Mouse (Mus musculus): ENCODE results near the gene H2-Q4.
"Not testable (repeated sequence)": the region's sequence is repeated elsewhere in the genome, so short reads cannot be mapped to it uniquely, and the experiment has no call there.

Gene H2-Q4

GRCm38 (mm10) chr17:35379369-35379728, at the start of gene H2-Q4:
TSS of gene H2-Q4 (plus strand) at chr17:35379617.
- DNase-seq, result peak; percentile 89 to 93

DNA sequence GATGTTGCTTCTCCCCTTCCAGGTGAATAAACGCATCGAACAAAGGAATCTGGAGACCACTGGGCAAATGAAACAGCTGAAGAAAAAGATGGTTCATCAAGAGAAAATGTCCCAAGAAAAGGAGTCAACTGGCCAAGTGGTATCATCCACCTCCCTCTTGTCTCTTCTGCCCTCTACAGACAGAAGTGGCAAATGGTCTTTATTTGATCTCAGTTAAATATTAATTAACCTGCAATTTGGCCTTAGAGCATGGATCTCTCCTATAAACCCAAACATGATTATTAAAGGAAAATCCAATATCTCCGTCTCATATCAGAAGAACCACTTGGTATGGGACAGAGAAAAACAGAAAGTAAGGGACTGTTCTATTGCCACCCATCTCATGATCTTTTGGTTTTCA, 49.7 kb upstream of the H2-Q4 start:
- DNase-seq, result not testable (repeated sequence)

GRCm38 (mm10) chr17:35331546-35331945, 47.9 kb upstream of the H2-Q4 start:
- DNase-seq, result not testable (repeated sequence)

GRCm38 (mm10) chr17:35342071-35342671, 37.2 kb upstream of the H2-Q4 start, which contains the start of gene H2-Q2:
TSS of gene H2-Q2 (plus strand) at chr17:35342242.
- DNase-seq, result peak; percentile 56 to 75

GRCm38 (mm10) chr17:35342711-35343476, 36.5 kb upstream of the H2-Q4 start:
- DNase-seq, result peak in 1 of 2 experiments; percentile 43

DNA sequence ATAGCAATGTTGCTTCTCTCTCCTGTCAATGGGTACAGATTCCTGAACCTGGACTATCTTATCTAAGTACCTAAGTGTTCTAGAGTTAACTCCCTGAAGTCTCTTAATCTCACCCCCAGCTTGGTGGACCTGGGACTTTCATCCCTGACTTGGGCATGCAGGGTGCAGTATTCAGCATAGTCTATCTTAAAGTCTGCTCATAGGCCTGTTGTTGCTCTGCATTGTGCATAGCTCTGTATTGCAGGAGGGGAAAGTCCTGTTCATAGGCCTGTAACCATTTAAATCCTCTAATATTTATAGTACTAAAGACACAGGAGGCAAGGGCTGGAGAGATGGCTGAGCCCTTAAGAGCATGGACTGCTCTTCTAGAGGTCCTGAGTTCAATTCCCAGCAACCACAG, 31.8 kb upstream of the H2-Q4 start:
- not testable (repeated sequence) for DNase-seq

DNA sequence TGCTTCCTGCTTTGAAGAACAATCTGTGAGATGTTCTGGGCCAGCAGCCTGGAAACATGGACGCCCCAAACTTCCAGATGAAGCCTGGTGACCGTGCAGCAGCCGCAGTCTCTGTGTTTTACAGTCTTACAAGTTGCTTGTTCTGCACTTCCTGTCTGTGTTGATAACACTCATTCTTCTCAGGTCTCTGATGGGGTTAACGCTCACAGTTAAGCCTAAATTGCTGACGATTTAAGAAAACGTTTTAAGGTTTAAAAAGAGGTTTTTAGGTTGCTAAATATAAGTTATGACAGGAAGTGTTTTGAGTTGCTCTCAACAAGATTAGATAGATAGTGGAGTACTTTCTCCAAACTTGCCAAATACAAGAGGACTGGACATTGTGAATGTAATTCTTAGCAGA, 26.1 kb upstream of the H2-Q4 start:
- not testable (repeated sequence) for DNase-seq

DNA sequence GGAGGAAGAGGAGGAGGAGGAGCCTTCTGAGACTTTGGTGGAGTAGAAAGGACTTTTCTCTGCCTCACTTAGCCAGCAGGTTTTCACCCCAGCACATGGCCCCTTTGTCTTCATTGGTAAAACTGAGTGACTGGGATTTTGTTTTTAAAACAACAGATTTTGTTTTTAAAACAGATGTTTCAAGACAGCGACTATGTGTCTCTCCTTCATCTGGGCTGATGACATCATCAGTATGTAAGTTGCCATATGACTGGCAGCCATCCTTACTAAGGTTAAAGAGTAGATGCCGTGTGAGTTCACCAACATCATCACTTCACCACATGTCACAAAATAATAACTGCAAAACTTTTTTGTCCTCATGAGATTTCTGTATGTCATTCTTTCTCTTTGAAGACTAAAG, 25.3 kb upstream of the H2-Q4 start:
- DNase-seq, result no peak

GRCm38 (mm10) chr17:35357086-35357485, 22.3 kb upstream of the H2-Q4 start:
- peak in 1 of 2 experiments; percentile 65 for DNase-seq

DNA sequence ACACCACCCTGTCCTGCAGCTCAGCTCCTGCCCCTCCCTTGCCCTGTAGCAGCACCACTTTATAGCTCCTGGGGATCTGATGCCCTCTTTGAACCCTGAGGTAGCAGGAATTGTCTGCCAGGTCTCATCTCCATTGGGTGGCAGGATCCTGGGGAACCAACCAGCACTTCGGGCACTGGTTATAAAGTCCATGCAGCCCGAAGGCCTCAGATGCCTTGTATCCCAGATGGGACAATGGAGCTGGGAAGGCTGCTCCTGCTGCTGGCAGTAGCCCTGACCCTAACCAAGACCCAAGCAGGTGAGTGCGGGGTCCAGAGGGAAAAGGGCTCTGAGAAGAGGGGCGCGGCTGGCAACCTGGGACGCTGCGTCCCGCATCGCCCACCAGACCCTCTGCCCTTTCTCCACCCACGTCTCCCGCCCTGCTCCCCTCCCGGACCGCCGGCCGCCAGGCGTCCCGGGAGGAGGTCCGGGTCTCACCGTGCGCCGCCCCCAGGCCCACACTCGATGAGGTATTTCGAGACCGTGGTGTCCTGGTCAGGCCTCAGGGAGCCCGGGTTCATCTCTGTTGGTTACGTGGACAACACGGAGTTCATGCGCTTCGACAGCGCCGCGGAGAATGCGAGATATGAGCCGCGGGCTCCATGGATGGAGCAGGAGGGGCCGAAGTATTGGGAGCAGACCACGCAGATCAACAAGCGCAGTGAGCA, 20.5 kb upstream of the H2-Q4 start:
- no peak for DNase-seq

GRCm38 (mm10) chr17:35359470-35359862, 20.0 kb upstream of the H2-Q4 start:
- no peak for DNase-seq

- peak; percentile 46 to 61 for DNase-seq
Observed at GRCm38 (mm10) chr17:35379729-35380451, 473 bp downstream of the H2-Q4 start.

GRCm38 (mm10) chr17:35389796-35390195, 10.4 kb downstream of the H2-Q4 start:
- DNase-seq, result peak; percentile 48 to 54

DNA sequence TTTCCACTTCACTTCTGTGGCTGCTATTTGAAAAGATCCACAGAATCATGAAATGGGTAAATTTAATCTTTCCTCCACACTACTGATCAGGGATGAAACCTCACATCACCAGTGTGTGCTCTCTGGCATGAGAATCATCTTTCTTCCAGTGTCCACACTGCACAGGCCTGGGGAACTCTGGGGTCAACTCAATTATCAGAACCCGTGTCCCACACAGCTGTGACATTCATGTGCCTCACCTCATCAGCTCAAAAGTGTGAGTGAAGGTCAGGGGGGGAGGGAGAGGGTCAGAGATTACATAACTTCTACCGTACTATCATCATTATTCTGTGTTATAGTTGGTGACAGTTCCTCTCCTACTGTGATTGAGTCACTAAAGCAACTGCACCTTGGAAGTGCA, 13.3 kb downstream of the H2-Q4 start:
- not testable (repeated sequence) for DNase-seq

DNA sequence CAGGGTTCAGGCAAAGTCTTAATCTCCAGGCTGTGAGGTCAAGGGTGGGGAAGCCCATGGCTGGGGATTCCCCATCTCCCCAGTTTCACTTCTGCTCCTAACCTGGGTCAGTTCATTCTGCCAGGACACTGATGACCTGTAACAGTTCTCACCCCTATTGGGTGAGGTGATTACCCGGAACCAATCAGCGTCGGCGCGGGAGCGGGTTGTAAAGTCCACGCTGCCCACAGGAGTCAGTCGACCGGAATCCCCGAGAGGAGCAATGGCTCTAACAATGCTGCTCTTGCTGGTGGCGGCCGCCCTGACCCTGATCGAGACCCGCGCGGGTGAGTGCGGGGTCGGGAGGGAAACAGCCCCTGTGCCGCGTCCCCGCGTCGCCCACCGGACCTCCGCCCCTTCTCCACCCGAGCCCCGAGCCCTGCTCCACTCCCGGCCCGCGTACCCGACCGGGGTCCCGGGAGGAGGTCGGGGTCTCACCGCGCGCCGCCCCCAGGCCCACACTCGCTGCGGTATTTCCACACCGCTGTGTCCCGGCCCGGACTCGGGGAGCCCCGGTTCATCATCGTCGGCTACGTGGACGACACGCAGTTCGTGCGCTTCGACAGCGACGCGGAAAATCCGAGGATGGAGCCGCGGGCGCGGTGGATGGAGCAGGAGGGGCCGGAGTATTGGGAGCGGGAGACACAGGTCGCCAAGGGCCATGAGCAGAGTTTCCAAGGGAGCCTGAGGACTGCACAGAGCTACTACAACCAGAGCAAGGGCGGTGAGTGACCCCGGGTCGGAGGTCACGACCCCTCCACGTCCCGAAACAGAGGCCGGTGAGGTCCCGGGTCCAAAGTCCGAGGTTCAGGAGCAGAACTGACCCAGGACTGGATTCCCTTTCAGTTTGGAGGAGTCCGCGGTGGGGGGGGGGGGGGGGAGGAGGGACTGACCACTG, 14.7 kb downstream of the H2-Q4 start:
- DNase-seq, result not testable (repeated sequence)

- not testable (repeated sequence) for DNase-seq
Observed at GRCm38 (mm10) chr17:35396956-35397355, 17.5 kb downstream of the H2-Q4 start.

- DNase-seq, result not testable (repeated sequence)
Observed at GRCm38 (mm10) chr17:35413057-35413456, 33.6 kb downstream of the H2-Q4 start.

DNA sequence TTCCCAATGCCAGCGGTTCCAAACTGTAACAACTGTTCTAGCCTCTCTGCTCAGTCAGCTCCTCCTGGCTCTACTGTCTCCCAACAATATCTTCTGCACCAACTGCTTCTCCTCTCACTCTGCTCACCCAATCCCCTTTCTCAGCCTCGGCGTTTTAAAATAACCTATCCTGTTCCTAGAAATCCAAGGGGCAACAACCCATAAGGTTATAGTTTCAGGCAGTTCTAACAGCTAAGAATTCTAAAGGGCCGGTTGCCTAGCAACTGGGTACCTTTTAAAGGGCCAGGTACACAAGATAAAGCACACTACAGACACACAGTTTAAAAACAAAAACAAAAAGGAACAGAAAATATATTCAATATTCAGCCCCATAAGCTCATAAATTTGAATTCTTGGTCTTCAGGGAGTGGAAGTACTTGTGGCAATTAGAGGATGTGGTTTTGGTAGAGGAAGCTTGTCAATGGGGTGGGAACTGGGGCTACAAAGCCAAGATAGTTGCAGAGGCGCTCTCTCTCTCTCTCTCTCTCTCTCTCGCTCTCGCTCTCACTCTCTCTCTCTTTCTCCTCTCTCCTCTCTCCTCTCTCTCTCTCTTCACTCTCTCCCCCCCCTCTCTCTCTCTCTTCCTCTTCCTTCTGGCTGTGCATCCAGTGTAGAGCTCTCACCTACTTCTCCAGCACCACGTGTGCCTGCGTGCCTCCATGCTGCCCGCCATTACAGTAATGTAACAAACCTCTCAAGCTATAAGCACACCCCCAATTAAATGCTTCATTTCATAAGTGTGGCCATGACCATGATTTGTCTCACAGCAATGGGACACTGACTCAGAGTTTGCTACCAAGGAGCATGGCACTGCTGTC, 36.1 kb downstream of the H2-Q4 start:
- not testable (repeated sequence) for DNase-seq

GRCm38 (mm10) chr17:35418772-35419171, 39.4 kb downstream of the H2-Q4 start:
- no peak for DNase-seq

- DNase-seq, result not testable (repeated sequence)
Observed at GRCm38 (mm10) chr17:35419564-35419963, 40.1 kb downstream of the H2-Q4 start.
